Mouse (Mus musculus): Measurements from ENCODE around the gene Rabgap1l.

Gene Rabgap1l

DNA sequence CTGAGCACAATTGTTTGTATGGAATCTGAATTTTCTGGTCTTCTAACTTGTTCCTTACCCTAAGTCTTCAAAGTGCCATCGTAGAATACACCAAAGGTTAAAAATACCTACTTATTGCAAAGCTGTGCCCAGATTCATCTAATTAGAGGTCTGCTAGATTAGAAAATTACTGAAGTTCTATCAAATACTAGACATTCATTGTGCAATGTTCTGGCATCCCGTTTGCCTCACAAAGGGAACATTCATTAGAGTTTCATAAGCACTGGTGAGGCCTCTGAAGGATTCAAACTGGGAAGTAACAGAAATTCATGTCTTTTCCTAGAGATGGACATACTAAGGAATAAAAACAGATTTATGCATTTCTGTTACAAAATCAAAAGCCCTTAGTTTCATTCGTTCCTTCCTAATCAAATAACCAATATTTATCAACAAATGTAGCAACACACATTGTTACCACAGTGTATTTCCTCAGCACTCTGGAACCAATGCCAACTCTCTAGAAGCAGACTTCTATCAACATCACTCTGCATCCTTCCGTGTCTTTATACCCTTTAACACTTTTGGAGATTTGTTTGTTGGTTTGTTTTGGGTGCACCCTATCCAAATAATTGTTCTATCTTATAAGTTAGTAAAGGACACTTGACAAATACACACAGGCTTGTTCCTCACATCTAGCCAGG, 204.0 kb downstream of the Rabgap1l start:
- no peak for DNase-seq

DNA sequence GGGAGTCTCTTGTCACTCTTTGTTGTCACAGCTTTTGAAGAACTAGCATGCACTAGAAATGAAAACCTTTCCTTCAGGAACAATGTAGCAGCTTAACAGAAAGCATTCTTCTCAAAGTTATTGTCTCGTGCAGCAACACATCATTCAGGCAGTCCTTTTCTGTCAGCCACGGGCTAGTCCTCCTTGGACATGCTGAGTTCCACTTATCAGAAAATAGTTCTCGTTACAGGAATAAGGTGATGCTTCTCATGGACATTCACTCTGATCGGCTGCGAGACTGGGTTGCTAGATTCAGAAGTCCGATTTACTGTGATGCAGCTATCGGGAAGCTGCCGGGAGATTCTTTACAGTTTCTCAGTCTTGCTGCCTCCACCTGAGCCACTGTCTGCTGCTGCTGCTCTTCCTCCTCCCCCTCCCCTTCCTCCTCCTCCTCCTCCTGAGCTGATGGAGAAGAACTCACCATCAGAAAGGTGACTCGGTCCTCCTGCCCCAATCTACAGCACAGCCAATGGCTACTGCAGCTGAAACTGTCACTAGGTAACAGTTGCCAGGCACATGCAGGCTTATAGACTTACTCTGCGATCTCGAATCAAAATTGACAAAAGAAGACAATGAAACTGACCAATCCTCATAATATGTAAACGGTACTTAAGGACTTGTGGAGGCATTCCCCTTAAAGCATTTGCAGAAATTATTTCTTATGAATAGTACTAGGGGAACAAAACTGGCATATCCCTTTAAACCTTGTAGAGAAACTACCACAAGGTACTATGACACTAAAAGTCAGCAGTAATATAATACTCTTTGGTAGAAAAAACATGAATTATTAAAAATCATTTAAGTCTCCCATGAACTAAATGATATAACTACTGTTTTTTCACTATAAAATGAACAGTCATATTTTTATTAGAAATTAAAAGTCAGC, 213.4 kb downstream of the Rabgap1l start:
- no peak for DNase-seq

DNA sequence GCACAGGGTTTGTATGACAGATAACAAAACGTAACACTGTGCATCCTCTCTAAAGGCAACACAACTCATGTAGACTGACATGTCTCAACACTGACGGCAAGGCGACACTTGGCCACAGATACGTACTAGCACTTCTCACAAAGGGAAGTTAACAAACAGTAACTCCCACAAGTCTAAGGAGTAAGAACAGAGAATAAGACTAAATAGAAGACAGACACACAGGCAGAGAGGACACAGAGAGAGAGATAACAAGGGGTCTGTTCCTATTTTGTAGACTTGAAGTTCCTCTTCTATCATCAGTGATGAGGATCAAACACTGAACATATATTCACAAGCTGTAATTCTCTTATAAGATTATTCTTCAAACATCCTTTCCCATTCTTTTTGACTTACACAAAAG, 216.9 kb downstream of the Rabgap1l start:
- no peak for DNase-seq

DNA sequence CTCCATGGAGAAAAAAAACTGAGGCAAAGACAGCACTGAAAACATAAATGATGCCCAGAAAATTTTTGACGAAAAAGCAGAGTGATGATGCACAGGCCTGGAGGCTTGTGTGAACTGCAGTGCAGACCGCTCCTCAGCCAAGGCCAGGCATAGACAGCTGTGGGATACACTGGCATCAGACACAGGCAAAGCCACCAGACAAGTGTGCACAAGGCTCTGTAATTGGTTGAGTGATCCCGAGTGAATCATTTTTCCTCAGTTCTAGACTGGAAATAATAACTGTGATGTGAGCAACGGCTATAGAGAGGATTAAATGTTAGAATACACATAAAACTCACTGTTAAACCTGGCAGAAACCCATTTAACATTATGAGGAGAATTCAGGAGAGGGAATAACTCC, 219.0 kb downstream of the Rabgap1l start:
- DNase-seq, result no peak

DNA sequence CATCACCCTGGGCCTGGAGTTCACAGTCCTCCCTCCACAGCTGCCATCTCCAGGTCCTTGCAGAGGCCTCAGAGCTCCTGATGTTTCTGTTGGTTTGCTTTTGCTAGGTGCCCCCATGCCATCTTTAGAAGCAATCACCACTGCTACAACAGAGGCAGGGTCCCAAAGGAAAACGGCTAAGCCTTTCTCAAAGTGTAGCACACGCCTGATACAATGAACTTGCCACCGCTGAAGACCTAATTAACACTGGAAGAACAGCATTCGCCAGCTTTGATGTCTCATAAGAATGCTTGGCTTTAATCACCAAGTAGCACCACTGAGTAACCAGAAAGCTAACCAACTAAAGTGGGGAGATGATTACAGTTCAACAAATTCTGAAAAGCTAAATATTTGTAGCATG, 226.6 kb downstream of the Rabgap1l start:
- no peak for DNase-seq

DNA sequence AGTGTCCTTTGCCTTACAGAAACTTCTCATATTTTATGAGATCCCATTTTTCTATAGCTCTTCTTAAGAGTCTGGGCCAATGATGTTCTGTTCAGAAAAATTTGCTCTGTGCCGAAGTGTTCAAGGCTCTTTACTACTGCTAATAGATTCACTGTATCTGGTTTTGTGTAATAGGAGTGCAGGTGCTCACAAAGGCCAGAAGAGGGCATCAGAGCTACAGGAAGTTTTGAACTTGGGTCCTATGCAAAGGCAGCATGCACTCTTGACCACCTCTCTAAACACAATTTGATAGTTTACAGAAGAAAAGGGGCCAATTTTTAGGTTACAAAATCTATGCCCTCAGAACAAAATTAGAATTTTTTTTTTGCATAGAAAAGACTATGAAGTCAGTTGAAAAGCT, 231.6 kb downstream of the Rabgap1l start:
- DNase-seq, result no peak

GRCm38 (mm10) chr1:160550636-160551035, 242.4 kb downstream of the Rabgap1l start:
- no peak for DNase-seq

- DNase-seq, result no peak
Measured at GRCm38 (mm10) chr1:160547934-160548876, 244.8 kb downstream of the Rabgap1l start.

- DNase-seq, result no peak
Measured at GRCm38 (mm10) chr1:160535649-160536048, 257.4 kb downstream of the Rabgap1l start.

- no peak for DNase-seq
Measured at GRCm38 (mm10) chr1:160534571-160535335, 258.3 kb downstream of the Rabgap1l start.

DNA sequence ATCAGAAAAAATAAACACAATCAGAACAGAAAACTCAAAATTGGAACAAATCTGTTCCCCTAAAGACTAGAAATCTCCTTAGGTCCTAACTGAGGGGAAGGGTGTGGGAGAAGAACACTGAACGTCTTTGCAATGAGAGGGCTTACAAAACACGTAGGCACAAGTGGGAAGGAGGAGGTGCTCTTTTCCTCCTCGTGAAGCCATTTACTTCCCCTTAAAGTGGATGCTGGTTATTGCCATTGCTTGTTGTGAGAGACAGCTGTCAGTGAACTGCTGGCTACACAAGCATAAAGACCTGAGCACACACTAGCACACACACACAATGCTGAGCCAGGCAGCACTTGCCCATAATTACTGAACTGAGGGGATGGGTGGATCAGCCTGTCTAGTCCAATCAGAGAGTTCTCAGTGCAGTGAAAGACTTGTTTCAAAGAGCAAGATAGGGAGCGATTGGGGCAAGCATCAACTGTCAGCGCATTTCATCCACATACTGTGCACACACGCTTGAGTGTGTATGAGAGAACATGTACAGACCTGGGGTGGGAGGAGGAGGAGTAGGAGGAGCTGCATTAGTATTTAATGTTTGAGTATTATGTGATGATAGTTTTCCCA, 259.7 kb downstream of the Rabgap1l start:
- DNase-seq, result no peak

DNA sequence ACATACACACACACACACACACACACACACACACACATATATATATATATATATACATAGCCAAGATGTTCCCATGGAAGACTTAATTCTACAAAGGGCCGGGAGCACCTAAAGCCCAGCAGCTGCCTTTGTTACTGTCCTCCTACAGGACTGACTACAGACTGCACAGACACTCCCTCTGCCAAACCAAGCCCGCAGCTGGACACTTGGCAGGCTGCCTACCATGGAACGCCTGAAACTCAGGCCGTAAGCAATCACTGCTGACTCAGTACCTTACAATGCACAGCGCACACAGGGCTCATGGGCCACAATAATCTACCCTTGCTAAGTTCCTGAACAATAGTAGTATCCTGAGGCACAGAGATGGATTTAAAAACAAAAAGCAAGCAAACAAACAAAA, 261.6 kb downstream of the Rabgap1l start:
- peak in 1 of 2 experiments; percentile 11 for DNase-seq

DNA sequence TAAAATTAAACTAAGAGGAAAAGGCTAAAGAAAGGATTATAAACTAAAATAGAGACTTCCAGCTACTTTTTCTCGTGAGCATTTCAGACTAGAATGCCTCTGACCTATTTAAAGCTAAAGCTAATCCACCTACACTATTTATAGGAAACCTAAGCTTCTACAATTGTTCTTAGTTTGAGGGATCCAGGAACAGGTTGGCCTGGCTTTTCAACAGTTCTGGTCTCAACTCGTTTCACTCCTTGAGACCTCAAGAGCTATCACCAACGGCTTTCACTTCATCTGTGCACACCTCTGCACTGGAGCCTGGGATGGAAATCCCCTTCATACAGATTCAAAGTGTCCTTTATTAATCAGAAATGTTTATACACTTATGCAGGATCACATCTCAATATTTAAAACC, 271.1 kb downstream of the Rabgap1l start:
- no peak for DNase-seq

DNA sequence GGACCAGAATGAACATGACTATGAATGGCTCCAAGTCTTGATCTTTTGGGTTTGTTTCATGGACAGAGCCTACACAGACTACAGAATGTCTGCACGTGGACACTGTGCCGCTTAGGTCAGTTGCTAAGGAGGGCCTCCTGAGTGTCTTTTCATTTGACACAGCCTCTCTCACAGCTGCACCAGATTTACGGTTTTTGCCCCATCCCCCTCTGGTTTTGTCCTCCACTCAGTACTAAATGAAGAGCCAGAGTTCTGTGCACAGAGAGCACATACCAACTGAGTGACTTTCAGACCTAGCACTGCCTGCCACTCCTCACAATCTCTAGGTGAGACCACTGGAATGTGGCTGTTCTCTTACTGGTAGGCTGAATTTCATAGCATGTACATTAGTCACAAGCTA, 272.3 kb downstream of the Rabgap1l start:
- DNase-seq, result no peak

- no peak for DNase-seq
Measured at GRCm38 (mm10) chr1:160519896-160520465, 273.0 kb downstream of the Rabgap1l start.

GRCm38 (mm10) chr1:160518552-160518951, 274.5 kb downstream of the Rabgap1l start:
- no peak for DNase-seq

DNA sequence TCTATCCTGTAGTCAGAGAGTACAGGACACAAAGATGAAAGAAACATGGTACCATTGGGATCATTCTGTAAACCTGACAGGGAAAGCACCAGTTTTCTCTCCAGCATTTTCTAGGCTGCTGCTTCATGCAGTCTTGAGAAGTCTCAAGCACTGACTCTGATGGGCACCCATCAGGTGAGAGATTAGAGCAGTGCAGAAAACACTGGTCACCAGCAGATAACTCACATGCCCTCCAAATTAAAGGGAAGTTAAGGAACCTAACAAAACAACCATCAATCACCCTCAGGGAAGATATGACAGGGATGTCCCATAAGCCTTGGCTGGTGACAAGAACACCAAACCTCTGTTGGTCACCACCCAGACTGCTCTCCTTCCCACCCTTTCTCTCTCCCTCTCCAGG, 285.2 kb downstream of the Rabgap1l start:
- DNase-seq, result no peak

DNA sequence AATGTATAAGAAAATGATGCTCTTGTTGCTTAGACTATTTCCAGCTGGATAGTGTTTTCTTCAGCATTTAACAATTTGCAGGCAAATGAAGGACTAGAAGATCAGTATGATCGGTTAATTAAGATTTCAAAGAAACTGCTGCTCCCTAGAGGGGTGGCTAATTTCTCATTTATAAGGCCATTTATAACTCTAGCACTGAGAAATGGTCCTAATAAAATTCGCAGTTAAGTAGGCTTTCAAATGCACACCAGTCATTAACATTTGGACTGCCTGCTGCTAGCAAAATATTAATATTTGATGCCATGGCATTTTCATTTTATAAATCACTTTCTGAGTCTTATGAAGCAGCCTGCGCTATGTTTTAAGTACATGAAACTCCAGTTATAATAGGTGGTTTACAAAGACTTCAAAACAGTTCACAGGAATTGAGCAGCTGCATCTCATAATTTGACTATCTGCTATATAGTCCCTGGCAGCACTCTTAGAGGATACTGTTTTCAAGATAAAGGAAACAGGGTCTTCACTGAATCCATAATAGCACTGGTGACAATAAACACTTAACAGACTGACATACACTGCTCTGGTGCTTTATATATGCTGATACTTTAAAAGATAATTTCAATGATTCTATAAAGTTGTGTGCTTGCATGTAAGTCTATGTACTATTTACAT, 296.0 kb downstream of the Rabgap1l start:
- no peak for DNase-seq

GRCm38 (mm10) chr1:160485731-160486130, 307.3 kb downstream of the Rabgap1l start:
- no peak for DNase-seq

DNA sequence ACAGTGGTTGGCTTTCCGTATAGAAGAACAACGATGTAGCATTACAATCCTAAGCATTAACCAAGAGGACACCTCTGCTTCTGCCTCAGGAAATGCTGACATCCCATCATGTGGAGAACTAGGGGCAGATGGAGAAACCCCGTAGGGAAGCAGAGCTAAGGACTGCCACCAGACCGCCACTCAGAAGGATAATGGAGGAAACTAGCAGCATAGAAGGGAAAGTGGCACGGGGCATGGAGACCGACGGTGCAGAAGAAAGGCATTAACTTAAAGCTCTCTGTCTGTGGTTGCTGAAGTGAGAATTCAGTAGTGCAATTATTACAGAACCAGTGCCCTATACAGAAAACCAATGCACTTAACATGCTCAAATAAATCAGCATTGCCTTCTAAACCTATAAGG, 308.0 kb downstream of the Rabgap1l start:
- no peak for DNase-seq

DNA sequence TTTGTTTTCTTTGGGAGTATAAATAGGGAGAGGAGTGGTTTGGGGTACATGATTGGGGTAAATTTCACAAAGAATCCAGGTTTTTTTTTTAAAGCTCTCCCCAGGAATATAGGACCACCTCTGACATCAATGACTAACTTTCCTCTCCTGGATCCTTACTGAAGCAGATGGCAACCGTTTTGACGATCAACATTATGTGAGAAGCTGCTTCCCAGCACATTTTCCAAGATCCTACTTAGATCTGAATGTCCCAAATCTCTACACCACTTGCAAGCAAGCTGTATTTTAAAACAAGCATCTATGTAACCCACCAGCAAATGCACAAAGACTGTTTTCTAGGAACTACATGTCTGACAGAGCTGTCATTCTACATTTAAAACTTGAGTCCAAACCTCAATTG, 311.4 kb downstream of the Rabgap1l start:
- no peak for DNase-seq
